Mouse (Mus musculus) cerebellum, adult 2 months (tissue): ENCODE measurements around the gene Ndufc2.
"Not testable (repeated sequence)": the region's sequence is repeated elsewhere in the genome, so short reads cannot be mapped to it uniquely, and the experiment has no call there.

Source experiments
- CTCF ChIP-seq: fragments of 200-500 bp; IDR thresholded peaks from 2 replicates; pipeline ENCODE4 v1.5.1; 2011; ENCODE audit warnings: low read depth, mild to moderate bottlenecking, control low read depth, low read length, moderate library complexity, borderline replicate concordance; ENCODE audit not compliant: insufficient read depth
- POLR2A ChIP-seq: fragments of 200-500 bp; IDR thresholded peaks from 2 replicates; pipeline ENCODE4 v1.6.1; 2011; ENCODE audit warnings: low read length, control low read depth, borderline replicate concordance; ENCODE audit not compliant: insufficient read depth

DNA sequence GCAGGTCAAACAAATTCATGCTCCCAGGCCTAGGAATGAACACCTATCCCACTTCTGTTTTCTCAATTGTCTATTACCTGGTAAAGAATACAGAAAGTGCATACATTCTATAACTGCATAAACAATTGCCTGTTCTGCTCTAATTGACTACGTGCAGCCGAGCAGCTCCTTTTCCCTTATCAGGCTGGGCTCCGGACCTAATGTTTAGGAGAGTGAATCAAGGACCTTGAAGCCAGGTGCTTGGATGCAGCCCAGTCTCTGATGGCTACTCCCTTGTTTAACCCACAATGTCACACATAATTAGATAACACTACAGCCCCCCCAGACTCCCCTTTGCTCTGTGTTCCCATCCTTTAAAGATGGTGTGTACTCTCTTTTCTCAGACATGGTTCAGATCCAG, 33.7 kb downstream of the Ndufc2 start:
- not testable (repeated sequence) for TF ChIP-seq POLR2A, CTCF
